Mouse (Mus musculus): ENCODE measurements around the gene Abcc1. TPM values are rescaled to one million over a fixed set of nuclear protein-coding genes. Genes with fewer than 3 reads are reported as not detected.

Abcc1 gene
- polyA plus RNA-seq, 1 experiment: 9.1 TPM

DNA sequence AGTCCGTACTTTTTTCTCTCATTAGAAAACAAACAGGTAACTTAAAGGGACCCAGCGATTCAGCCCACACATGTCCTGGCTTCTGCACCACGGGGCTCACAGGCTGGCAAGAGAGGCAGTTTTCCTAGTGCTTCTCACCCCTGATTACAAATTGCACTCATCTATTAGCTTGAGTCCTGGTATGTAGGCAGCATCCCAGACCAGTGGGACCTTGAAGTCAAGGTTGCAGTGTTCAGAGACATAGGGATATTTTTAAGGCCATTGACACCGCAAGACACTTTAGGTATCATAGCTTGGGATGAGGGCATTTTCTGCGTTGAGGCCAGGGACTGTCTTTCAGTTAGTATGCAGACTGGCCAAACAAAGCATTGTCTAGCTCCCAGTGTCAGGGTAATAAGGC is 51.2 kb downstream of the Abcc1 start:
- Histone ChIP-seq H3K4me1 (ENCODE audit: control insufficient read depth, insufficient read depth, low read length) (no peaks in the 10 kb centered on the region), H3K27ac (ENCODE audit: control insufficient read depth, insufficient read depth, low read depth, low read length, poor library complexity) (no peak overlapping the region), H3K4me3 (replicated peaks; ENCODE audit: control insufficient read depth, low read depth, low read length) (no peak overlapping the region)
- WGBS: 88% methylated on average over 5 of the region's 5 CpGs
- TF ChIP-seq CTCF (IDR thresholded peaks at IDR 0.05; ENCODE audit: control insufficient read depth, insufficient read depth, low read length) (no peak), POLR2A (IDR thresholded peaks at IDR 0.05; ENCODE audit: borderline replicate concordance, control insufficient read depth, low read depth, low read length) (no peak)

DNA sequence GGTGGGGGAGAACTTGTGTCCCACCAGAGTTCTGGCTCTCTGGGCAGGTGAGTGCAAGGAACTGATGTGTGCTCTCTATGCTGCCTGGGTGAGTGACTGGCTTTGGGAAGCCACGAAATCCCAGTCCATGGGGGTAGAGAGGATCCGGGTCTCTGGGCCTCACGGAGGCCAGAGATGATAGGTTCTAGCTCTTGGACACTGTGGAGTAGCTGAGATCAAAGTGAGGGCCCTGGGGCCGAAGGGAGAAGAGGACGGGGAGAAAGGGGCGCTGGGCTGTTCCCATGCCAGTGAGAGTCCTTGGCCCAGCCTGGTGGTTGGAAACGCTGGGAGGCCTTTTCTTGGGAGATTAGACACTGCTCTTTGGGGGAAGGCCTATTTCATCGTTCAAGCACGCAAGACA is 53.8 kb downstream of the Abcc1 start:
- 87% methylated on average over 9 of the region's 9 CpGs for WGBS

DNA sequence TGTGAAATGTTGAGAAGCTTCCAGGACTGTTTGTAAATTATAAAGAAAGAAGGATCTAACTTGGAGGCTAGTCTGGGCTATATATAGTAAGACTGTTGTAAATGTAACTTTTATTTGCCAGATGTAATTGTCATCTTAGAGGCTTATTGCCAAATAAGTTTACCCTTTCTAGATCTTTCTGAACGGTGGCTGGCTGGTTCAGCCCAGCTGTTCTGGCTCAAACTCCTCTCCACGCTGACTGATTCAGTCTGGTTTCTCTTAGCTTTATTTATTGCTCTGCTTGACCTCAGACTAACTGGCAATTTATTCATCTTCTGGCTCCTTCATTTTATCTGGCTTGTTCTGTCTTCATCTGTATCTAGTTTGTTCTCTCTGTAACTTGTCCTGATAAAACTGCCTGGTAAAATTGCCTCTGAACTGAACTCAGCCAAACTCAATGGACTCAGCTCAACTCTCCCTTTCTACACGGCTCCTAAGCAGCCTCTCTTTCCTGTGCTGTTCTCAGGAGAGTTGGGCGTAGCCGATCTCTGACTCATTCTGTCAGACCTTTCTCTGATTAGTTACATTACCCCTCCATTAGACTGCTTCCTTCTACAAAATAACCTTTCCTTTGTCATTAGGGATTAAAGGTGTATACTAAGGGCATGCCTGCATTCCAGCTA is 55.7 kb downstream of the Abcc1 start:
- Histone ChIP-seq H3K4me1 (ENCODE audit: control insufficient read depth, insufficient read depth, low read length) (no peaks in the 10 kb centered on the region), H3K4me3 (replicated peaks; ENCODE audit: control insufficient read depth, low read depth, low read length) (no peak overlapping the region), H3K27ac (ENCODE audit: control insufficient read depth, insufficient read depth, low read depth, low read length, poor library complexity) (no peak overlapping the region)
- WGBS: 77% methylated on average over 5 of the region's 5 CpGs
- TF ChIP-seq CTCF (IDR thresholded peaks at IDR 0.05; ENCODE audit: control insufficient read depth, insufficient read depth, low read length) (no peak), POLR2A (IDR thresholded peaks at IDR 0.05; ENCODE audit: borderline replicate concordance, control insufficient read depth, low read depth, low read length) (no peak)

More for the DNA sequence above, 53.8 kb downstream of the Abcc1 start:
- TF ChIP-seq CTCF (IDR thresholded peaks at IDR 0.05; ENCODE audit: control insufficient read depth, insufficient read depth, low read length) (no peak), POLR2A (IDR thresholded peaks at IDR 0.05; ENCODE audit: borderline replicate concordance, control insufficient read depth, low read depth, low read length) (no peak)
- H3K4me1 ChIP-seq (ENCODE audit: control insufficient read depth, insufficient read depth, low read length): no peaks in the 10 kb centered on the region
- no peak overlapping the region for H3K27ac ChIP-seq (ENCODE audit: control insufficient read depth, insufficient read depth, low read depth, low read length, poor library complexity)
- no peak overlapping the region for H3K4me3 ChIP-seq (replicated peaks; ENCODE audit: control insufficient read depth, low read depth, low read length)

DNA sequence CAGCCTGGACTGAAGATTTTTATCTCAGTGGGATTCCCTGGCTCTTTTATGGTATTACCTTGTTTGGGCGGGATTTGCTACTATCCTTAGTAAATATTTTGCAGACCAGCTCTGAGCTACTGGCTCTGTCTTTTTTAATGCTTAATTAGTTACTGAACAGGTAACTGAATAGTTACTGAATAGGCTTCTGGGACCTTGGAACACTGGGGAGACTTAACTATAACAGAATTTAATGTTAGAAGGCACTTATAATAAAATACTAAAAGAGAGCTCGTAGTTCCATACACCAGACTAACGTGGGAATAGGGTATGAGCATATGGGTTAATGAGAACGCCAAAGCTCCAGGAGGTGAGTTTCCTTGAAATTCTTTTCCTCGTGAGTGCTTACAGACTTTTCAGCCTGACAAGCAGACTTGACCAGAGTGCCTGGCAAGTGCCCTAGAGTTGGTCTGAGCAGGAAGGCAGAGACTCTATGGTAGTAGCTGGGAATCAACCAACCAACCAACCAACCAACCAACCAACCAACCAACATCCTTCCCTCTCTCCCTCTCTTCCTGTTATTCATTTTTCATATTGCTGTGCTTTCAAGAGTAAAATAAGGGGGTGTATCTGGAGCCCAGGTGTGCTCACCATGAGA is 59.3 kb downstream of the Abcc1 start:
- Histone ChIP-seq H3K4me1 (ENCODE audit: control insufficient read depth, insufficient read depth, low read length) (no peaks in the 10 kb centered on the region), H3K4me3 (replicated peaks; ENCODE audit: control insufficient read depth, low read depth, low read length) (no peak overlapping the region), H3K27ac (ENCODE audit: control insufficient read depth, insufficient read depth, low read depth, low read length, poor library complexity) (no peak overlapping the region)
- 80% methylated on average over 5 of the region's 5 CpGs for WGBS
- TF ChIP-seq CTCF (IDR thresholded peaks at IDR 0.05; ENCODE audit: control insufficient read depth, insufficient read depth, low read length): no peak
- TF ChIP-seq POLR2A (IDR thresholded peaks at IDR 0.05; ENCODE audit: borderline replicate concordance, control insufficient read depth, low read depth, low read length): no peak

DNA sequence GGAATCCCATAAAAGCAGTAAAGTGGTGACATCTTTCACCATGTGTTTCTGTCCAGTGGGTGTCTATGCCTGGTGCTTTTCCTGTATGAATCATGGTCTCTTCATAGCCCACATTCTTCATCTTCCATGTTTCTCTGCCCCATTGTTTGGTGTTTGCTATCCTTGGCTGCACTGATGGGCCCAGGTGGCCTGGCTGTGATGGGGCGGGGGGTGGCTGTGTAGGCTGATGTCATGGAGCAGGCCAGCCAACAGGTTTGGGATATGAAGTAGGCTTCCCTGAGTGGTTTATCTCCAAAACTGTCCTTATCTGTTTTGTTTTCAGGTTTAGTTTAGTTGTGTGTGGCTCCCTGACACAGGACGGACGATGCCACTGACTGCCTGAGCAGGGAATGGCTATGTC is 60.7 kb downstream of the Abcc1 start:
- TF ChIP-seq POLR2A (IDR thresholded peaks at IDR 0.05; ENCODE audit: borderline replicate concordance, control insufficient read depth, low read depth, low read length): no peak
- TF ChIP-seq CTCF (IDR thresholded peaks at IDR 0.05; ENCODE audit: control insufficient read depth, insufficient read depth, low read length): no peak
- WGBS: 90% methylated on average over 3 of the region's 3 CpGs
- no peak overlapping the region for H3K27ac ChIP-seq (ENCODE audit: control insufficient read depth, insufficient read depth, low read depth, low read length, poor library complexity)
- no peaks in the 10 kb centered on the region for H3K4me1 ChIP-seq (ENCODE audit: control insufficient read depth, insufficient read depth, low read length)
- no peak overlapping the region for H3K4me3 ChIP-seq (replicated peaks; ENCODE audit: control insufficient read depth, low read depth, low read length)

DNA sequence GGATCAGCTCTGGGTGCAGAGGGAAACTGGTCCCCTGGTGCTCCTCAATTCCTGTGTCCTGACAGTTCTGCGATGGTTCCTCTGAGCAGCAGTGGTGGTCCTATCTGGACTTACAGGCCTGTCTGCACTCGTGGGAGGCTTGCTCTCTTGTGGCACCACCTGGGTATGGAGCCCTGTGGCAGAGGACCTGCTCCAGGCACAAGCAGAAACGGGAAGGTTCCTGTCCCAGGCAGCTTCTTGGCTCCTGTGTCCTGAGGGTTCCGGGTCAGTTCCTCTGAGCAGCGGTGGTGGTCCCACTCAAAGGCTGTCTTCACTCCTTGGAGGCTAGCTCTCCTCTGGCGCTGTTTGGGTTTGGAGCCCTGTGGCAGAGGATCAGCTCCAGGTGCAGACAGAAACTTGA is 68.0 kb downstream of the Abcc1 start:
- TF ChIP-seq POLR2A (IDR thresholded peaks at IDR 0.05; ENCODE audit: borderline replicate concordance, control insufficient read depth, low read depth, low read length) (no peak), CTCF (IDR thresholded peaks at IDR 0.05; ENCODE audit: control insufficient read depth, insufficient read depth, low read length) (no peak)

DNA sequence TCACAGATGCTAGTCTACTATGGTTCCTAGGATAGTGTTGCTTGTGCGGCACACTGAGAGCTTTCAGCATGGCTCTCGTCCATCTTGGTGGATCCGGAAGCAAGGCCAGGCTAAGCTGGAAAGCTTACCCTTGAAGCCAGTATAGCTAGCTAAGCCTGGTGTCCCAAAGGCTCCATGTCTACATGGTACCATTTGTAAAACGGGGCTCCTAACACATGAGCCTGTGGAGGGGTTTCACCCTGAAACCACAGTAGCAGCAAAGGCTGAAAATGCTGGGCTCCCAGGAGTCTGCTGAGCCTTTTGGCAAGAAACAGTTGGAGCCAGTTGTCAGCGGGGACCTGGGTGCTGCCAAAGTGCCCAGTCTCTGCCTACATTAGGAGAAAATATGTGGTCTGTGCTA is 71.6 kb downstream of the Abcc1 start:
- Histone ChIP-seq H3K4me1 (ENCODE audit: control insufficient read depth, insufficient read depth, low read length) (no peaks in the 10 kb centered on the region), H3K27ac (ENCODE audit: control insufficient read depth, insufficient read depth, low read depth, low read length, poor library complexity) (no peak overlapping the region), H3K4me3 (replicated peaks; ENCODE audit: control insufficient read depth, low read depth, low read length) (no peak overlapping the region)
- TF ChIP-seq CTCF (IDR thresholded peaks at IDR 0.05; ENCODE audit: control insufficient read depth, insufficient read depth, low read length): no peak
- no peak for TF ChIP-seq POLR2A (IDR thresholded peaks at IDR 0.05; ENCODE audit: borderline replicate concordance, control insufficient read depth, low read depth, low read length)
- 91% methylated on average over 5 of the region's 5 CpGs for WGBS

More for the DNA sequence above, 68.0 kb downstream of the Abcc1 start:
- WGBS: 86% methylated on average over 6 of the region's 6 CpGs
- Histone ChIP-seq H3K4me1 (ENCODE audit: control insufficient read depth, insufficient read depth, low read length) (no peaks in the 10 kb centered on the region), H3K4me3 (replicated peaks; ENCODE audit: control insufficient read depth, low read depth, low read length) (no peak overlapping the region), H3K27ac (ENCODE audit: control insufficient read depth, insufficient read depth, low read depth, low read length, poor library complexity) (no peak overlapping the region)

DNA sequence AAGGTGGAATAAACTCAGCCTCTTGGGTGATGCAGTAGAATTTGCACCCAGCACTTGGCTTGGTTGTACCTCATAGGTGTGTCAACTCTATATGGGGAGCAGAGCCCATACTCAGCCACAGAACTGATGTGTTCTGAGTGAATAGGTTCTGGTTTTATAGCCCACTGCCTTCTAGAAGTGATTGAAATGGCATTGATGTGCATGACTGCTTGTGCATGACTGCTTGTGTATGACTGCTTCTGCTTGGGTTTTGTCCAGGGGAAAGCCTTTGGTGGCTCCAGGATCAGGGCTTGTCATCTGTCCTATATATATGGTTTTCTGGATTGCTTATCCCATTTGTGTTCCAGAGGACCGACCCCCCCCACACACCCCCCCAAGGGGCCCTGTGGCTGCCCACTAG is 74.2 kb downstream of the Abcc1 start:
- no peak for TF ChIP-seq CTCF (IDR thresholded peaks at IDR 0.05; ENCODE audit: control insufficient read depth, insufficient read depth, low read length)
- TF ChIP-seq POLR2A (IDR thresholded peaks at IDR 0.05; ENCODE audit: borderline replicate concordance, control insufficient read depth, low read depth, low read length): no peak
- Histone ChIP-seq H3K27ac (ENCODE audit: control insufficient read depth, insufficient read depth, low read depth, low read length, poor library complexity) (no peak overlapping the region), H3K4me1 (ENCODE audit: control insufficient read depth, insufficient read depth, low read length) (no peaks in the 10 kb centered on the region), H3K4me3 (replicated peaks; ENCODE audit: control insufficient read depth, low read depth, low read length) (no peak overlapping the region)
- WGBS: 71% methylated on average over 1 of the region's 1 CpGs
